Mouse (Mus musculus) left cerebral cortex, adult 18-20 months (tissue): ENCODE data around the gene Ccr1l1. TPM values are rescaled to one million over a fixed set of nuclear protein-coding genes. Genes with fewer than 3 reads are reported as not detected.
"Not testable (repeated sequence)": the region's sequence is repeated elsewhere in the genome, so short reads cannot be mapped to it uniquely, and the experiment has no call there.

Source experiments
- DNase-seq, 2 experiments: peaks; one replicate each; pipeline ENCODE4 v3.0.0; 2021 to 2022; ENCODE audit warnings: low spot score in 2 of 2, mixed read lengths in 1 of 2
- long read RNA-seq, 2 experiments: library from polyadenylated mRNA; stranded (forward); transcript quantifications; one replicate each; pipeline ENCODE4 v2.0.0; 2021
- total RNA-seq, 2 experiments: library from RNA; stranded (reverse); gene quantifications; 2 replicates each; pipeline ENCODE4 v1.2.3; 2021

Gene Ccr1l1
- not detected for total RNA-seq
- long read RNA-seq, experiment 1: 0 reads
- long read RNA-seq, experiment 2: 0 reads

DNA sequence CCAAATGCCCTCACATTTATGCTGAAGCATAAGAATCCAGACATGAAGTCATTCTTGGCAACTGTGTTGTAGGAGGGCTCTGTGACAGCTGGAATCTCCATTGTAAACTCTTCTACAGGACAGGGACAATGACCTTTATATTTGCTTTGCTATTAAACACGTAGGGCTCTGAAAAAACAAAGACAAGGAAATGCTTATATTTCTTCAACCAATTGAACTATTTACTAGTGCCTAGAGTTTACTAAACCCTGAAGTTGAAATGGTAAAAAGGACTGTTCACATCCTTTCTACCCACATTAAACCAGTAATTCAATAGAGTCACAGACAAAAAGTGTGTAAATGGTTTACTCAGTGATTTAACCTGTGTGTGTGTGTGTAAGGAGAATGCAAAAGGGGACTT lies at the start of gene Ccr1l1:
Gene Ccr1l1, minus strand, starts transcription at position 101 of the 400 bp plus-strand sequence.
- DNase-seq: no peak

DNA sequence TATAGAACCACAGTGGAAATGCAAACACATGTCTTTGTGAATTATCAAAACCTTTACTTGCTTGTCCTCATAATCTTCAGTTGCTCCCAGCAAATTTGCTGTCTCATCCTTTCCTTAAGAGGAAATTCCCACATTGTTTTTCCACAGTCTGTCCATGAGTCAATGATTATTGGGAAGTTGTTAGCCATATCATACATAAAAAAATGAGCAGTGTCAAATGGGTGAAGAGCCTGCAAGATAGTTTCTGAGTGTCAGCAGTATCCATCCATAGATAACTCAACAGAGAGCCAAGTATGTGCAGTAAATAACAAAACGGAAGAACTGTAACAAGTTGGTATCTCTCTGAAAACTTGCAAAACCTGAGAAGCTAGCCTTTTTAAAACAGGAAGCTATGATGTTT lies 43.5 kb upstream of the Ccr1l1 start, which contains the start of gene Ccr3:
Gene Ccr3, plus strand, starts transcription at position 301 of the 400 bp plus-strand sequence.
- DNase-seq: no peak

DNA sequence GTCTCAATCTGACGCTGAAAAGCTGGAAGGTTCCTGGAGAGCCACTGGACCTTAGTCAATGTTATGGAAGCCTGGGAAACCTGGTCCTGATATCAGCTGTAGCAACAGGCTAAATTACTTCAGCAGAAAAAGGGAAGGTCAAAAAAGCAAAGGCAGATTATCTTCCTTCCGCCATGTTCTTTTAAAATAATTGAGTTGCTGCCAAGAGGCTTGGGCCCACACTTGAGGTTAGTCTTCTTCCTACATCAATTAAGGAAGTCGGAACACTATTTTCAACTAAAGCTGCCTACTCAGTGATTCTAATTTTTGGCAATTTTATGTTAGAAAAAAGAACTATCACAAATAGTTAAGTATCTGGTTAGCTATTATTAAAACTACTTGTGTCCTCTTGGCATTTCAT lies 41.7 kb upstream of the Ccr1l1 start:
- DNase-seq: no peak

DNA sequence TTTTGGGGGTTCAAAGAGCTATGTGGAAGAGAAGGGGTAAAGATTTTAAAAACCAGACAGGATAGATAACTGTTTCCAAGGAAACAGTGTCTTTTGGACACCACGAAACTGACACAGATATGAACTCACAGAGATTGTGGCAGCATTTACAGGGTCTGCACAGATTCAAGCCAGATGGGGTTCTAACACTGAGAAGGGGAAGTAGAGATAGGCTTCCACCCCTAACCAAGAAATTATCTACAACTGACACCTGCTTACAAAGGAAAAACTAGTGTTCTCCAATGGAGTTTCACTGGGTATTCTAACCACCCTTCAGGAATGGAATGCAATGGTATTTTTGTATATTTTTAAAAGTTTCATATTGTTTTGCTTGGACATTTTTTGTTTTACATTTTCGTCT lies 37.8 kb upstream of the Ccr1l1 start:
- no peak for DNase-seq

DNA sequence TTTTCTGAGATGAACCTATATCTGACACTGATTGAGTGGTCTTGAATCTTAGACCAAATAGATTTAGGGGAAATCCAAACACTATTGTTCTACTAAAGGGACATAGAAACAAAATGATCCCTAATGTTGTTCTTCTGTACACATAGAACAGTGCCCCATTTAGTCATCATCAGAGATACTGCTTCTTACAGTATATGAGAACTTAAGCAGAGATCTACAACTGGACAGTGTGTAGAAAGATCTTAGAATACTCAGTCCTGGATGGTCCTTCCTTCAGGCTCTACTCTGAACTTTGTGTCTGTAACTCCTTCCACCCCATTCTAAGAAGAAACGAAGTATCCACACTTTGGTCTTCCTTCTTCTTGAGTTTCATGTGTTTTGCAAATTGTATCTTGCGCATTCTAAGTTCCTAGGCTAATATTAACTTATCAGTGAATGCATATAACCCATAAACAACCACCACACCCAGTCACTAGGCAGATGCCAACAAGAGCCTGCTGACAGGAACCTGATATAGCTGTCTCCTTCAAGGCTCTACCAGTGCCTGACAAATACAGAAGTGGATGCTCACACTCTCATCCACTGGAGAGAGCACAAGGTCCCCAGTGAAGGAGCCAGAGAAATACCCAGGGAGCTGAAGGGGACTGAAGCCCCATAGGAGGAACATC lies 36.9 kb upstream of the Ccr1l1 start:
- DNase-seq: no peak

DNA sequence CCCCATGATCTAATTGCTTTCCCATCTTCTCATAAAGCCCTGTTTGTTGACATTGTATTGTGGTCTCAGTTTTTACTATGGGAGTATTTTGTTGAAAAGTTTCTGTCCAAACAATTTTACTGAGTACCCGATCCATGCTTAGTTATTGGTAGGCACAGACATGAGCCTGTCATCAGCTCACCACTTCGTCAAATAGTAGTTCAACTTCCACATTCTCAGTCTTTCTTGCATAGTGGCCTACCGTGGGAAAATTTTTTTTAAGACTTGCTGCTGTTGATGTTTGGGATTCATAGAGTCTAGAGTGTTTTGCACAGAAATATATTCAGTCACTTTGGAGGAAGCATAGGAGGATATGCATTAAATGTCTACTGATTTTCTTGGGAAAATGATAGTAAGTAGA lies 35.1 kb upstream of the Ccr1l1 start:
- DNase-seq: no peak

DNA sequence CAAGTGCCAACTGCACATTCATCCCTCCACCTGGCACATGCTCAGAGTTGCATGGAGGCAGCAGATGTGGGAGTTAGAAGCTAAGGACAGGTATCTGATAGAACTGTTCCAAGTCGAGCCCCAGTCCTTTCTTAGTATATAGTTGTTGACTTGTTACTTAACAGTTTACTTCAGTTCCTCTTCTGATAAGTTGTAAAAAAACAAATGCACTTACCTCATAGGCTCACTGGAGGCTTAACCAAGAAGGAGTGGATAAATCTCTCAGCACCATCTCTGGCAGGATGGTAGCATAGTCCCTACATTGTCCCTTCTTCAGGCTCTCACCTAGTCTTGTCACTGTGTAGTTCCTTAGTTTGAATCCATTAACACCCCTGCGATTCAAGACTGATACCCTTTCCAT lies 34.5 kb upstream of the Ccr1l1 start:
- no peak for DNase-seq

DNA sequence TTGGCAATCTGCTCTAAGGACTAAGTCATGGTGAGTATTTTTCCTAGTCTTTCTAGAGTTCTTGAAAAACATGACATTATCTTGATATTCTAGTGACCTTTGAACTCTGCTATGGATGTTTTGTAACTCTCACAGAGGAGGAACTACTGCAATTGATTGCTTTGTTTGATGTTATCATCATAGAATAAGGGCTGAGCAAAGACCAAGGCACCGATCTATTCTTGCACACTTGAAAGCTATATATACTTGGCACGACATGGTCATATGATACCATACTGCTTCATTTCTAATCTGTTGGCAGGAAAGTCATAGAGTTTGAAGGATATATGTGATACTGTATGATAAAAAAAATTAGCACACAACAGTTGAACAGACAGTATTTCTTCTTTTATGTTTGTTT lies 21.6 kb upstream of the Ccr1l1 start:
- DNase-seq: no peak

DNA sequence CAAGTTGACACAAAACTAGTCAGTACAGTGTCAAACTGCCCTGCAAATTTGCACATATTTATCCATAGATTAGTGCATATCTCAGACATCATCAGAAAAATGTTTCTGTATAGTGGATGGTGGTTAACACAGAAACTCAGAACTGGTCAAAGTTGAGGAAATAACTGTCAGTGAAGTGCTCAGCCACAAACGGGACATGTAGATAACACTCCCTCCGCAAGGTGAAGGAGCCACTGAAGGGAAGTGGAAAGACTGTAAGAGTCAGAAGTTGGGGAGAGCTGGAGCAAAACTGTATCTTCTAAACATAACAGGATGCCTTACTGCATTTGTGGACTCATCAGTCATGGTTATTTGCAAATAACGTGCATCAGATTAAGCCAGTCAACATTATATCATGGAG lies 19.5 kb upstream of the Ccr1l1 start:
- DNase-seq: no peak

DNA sequence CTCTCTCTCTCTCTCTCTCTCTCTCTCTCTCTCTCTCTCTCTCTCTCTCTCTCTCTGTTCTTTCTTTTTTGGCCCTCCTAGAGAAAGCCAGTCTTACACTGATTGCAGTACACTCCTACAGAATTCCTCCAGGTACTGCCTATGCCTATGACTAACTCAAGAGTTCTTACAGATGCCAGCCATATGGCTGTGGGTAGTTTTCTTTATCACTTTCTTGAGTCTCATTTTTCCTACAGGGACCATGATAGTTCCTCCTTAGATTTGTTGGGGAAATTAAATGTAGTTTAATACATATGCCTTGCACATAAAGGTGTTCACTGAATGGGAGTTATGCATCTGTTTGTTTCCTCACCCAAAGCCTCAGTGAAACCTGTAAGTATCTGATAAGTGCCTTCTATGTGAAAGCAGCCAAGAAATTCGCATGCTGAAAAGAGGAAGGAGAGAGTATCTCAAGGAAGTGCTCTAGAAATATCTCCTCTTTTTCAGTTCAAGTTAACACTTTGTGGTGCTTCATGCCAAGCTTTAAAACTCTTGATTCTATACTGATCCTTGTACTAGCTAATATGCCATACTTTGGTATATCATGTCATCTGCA lies 13.2 kb upstream of the Ccr1l1 start:
- DNase-seq: peak; percentile 17 to 33

DNA sequence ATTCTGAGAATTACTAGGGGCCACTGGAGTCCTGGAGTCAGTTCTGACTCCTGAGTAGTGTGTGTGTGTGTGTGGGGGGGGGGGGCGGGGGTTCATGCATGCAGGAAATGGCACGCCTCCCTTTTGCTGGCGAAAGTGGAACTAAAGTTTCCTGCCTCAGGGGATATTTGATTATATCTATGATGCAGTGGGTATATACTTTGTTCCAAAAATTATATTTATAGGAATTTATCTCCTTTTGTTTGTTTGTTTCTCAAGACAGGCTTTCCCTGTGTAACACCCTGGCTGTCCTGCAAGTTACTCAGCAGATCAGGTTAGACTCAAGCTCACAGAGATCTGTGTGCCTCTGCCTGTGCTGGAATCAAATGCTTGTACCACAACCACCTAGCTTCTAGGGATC lies 11.5 kb upstream of the Ccr1l1 start:
- no peak for DNase-seq

DNA sequence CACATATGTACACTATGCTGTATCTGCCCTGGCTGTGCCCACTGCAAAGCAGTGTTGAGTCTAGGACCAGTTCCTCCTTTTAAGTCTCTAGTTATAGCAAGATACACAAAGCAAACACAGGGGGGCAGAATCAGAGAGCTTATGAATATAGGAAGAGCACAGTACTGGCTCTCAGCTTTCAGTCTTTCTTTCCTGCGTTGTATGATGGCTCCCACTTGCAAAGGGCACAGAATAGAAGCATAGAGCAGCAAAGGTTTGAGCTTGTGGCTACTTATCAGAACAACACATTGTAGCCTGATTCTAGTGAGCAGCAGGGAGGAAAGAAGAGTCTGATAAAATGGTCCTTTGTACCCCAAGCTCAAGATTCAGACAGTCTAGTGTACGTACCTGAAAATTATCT lies 8.0 kb upstream of the Ccr1l1 start:
- peak in 1 of 2 experiments; percentile 2 for DNase-seq

DNA sequence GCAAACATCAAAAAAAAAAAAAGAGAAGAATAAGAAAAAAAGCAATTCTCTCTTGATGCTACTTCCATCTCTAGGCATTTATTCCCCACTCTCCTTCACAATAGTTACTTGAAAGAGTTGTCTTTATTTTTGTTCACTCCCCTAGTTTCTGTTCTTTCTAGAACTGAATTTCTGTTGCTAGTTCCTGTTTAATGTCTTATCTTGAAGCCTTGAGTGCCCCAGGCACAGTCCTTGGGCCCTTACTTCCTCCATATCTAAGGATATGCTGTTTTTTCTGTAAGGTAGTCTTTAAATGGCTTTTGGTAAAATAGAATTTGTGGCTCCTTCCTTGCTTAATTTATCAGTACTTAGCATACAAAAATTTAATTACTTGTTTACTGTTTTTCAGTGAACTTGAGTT lies 6.7 kb upstream of the Ccr1l1 start:
- DNase-seq: no peak

DNA sequence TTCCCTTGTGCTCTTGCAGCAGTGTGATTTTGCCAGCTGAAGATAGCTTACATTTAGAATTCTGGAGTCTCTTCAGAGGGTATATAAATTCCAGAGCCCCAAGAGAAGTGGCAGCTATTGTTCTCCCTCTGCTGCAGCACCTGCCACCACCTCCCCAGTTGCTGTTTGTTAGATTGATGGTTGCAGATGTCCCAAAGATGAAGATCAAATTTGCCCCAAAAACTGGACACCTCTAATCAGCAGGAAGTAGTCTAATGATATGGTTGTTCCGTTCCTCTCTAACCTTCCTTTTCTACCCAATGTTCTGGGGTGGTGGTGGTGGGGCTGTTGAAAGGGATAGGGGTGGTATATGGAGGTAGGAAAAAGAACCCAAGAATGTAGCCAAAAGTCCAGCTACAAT lies 4.5 kb upstream of the Ccr1l1 start:
- DNase-seq: no peak

DNA sequence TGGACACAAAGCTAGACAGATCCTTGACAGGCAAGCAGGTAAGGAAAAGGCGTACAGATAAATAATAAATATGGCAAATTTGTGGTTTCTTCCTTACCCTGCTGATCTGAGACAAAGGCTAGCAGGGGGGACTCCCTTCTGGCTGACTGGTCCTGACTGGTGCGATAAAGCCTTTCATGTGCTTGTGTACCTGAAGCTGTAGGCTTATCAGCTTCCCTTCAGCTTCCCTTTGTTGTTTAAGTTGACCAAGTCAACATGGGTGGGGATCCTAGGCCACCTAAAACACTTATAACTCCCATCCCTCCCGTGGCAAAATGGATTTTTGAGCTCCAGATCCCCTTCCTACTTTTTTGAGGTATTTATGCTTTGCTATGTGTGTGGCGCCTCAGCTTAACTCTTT lies 3.7 kb upstream of the Ccr1l1 start:
- no peak for DNase-seq

DNA sequence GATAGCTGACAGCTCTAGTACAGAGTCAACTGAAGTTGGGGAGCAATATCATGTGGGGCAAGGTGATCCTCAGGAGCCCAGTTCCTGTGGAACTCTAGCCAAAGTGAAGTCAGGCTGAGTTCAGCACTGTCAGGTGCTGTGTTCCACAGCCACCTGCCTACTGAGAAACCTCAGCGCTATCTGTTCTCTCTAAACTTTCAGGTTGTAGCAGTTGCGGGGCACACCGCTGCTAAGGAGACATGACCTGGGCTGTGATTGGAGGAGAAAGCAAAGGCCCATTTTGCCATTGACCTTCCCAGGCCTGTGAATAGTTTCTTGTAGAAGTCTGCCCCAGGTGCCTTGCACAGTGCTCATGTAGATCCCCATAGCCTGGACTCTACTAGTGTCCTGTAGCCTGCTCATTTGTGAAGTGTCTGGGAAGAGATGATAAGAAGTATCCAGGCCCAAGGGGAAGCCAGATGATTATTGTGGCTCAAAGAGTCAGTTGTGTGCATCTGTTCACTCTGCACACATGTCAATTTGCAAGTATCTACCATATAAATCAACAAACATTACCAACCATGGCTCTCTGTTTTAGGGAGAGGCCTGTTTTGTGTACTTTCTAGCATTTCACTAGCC lies 2.8 kb upstream of the Ccr1l1 start:
- not testable (repeated sequence) for DNase-seq

DNA sequence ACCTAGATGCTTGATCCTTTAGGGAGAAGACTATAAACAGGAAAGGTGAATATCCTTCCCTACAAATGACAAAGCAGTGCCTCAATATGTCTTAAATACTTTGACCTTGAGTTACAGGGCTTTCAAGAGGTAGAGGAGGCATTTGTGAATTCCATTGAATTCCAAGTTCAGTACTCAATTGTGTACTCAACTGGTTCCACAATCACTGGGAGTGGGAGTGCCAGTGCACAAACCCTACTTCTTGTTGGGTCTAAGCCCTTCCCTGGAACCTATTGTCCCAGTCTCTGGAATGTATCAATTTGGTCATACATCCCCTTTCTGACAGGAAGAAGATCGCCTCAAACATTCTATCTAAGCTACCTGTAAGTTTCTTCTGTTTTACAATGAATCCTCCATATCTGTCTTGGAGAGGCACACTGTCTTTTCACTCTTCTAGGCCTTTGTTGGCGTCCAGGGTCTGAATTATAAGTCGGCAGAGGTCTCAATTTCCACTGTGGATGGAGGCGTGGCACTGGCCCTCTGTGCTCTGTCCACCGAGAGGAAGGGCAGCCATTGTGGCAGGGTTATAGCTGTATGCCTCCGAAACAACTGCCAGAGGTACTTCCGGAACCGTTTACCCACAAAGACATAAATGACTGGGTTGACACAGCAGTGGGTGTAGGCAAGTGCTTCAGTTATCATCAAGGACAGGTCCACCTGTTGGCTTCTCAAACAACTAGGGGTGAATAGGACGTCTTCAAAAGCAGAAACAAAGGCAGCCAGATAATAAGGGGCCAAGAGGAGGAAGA lies 1.1 kb downstream of the Ccr1l1 start:
- DNase-seq: no peak

DNA sequence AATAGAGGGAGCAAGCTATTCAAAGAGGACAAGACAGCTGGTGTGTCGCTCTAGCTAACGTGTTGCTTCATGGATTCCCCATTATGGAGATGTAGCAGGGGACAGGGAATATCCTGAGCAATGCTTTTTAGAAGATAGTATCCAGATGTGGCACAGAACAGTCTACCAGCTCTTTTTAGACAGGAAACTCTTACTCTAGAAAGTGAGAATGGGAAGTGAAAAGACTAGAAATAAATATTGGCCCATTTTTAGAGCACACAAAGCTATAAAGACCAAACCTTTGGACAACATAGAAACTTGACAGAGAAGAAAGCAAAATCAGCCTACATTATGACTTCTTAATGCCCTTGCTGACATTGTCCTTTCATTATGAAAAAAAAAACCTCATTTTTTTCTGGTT lies 2.6 kb downstream of the Ccr1l1 start:
- no peak for DNase-seq

DNA sequence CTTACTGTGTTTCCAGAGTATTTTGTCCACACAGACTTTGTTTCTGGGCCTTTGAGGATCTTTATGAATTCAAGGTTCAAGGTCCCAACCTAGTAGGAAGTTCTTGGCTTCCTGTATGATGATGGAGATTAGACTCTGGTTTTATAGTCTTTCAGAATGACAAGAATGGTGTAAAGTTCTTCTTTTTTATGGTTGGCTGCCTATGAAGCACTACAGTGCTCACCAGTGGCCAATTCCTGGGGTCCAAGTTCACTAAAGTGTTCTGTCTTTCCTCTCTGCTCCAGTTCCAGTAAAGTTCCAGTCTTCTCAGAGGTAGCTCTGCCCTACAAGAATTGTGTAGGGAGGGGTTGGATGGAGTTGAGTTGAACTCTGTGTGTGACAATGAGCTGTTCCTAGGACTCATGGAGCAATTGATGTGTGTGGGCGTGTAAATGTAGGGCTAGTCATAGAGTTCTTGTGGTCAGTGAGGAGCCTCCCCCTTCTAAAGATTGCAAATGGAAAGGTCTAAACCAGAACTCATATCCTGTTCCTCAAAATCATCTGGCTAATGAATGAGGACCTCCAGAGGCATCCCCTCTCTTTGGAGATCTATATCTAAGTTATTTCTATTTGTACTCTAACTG lies 9.8 kb downstream of the Ccr1l1 start, which contains the start of gene Ccr1:
Gene Ccr1, minus strand, starts transcription at position 403 of the 623 bp plus-strand sequence.
- no peak for DNase-seq

DNA sequence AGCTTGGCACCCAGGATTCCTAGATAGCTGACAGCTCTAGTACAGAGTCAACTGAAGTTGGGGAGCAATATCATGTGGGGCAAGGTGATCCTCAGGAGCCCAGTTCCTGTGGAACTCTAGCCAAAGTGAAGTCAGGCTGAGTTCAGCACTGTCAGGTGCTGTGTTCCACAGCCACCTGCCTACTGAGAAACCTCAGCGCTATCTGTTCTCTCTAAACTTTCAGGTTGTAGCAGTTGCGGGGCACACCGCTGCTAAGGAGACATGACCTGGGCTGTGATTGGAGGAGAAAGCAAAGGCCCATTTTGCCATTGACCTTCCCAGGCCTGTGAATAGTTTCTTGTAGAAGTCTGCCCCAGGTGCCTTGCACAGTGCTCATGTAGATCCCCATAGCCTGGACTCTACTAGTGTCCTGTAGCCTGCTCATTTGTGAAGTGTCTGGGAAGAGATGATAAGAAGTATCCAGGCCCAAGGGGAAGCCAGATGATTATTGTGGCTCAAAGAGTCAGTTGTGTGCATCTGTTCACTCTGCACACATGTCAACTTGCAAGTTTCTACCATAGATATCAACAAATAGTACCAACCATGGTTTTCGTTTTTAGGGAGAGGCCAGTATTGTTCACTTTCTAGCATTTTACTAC lies 11.2 kb downstream of the Ccr1l1 start:
- DNase-seq: not testable (repeated sequence)

DNA sequence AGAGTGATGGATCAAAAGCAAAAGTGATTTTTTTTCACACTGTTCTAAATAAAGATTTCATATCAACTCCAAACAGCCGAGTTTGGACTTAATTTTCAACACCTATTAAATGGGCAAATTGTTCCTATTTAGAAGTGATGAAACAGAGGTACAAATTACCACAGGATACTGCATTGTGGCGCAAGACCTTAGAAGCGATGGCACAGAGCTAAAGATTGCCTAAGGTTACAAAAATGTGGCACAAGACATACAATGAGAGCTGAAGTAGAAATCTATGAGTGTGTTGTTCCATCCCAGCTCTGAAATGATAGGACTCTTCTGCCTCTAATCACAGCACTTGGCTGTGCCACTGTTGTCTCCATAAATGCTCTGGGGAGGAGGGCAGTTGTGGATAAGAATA lies 13.4 kb downstream of the Ccr1l1 start:
- no peak for DNase-seq
